Mouse (Mus musculus) CD8-positive naive resting alpha-beta T cell, adult 57 days (primary cell): ENCODE measurements around the gene Acoxl. TPM values are rescaled to one million over a fixed set of nuclear protein-coding genes. Genes with fewer than 3 reads are reported as not detected.

ENCODE experiments used
- total RNA-seq: library from RNA; stranded (reverse); gene quantifications from one replicate; pipeline ENCODE4 v1.2.4, GENCODE M21; 2023

Acoxl gene
- total RNA-seq = 1.9 TPM

GRCm38 (mm10) chr2:127838576-127838975, at the start of gene Acoxl:
TSS of gene Acoxl (plus strand) at chr2:127838876.

GRCm38 (mm10) chr2:127791919-127792603, 46.6 kb upstream of the Acoxl start, which contains the start of gene Mtln:
TSS of gene Mtln (minus strand) at chr2:127792488.

GRCm38 (mm10) chr2:127831401-127832102, 7.1 kb upstream of the Acoxl start, which contains the start of gene Bub1:
TSS of gene Bub1 (minus strand) at chr2:127831865.

GRCm38 (mm10) chr2:128125635-128126470, 287.2 kb downstream of the Acoxl start, which contains the start of gene Bcl2l11:
TSS of gene Bcl2l11 (plus strand) at chr2:128126038.

Other genes with a start within 250 kb of the Acoxl start
- not detected for gene Mal, start 182.2 kb upstream of the Acoxl start, total RNA-seq
- gene Mall, start 108.9 kb upstream of the Acoxl start, total RNA-seq = not detected
- gene Nphp1, start 50.0 kb upstream of the Acoxl start, total RNA-seq = 0.37 TPM
- 14.4 TPM for gene Mtln, start 46.4 kb upstream of the Acoxl start, total RNA-seq
- 0.18 TPM for gene Bub1, start 7.0 kb upstream of the Acoxl start, total RNA-seq